Mouse (Mus musculus): ENCODE data around the gene Prune1.

DNA sequence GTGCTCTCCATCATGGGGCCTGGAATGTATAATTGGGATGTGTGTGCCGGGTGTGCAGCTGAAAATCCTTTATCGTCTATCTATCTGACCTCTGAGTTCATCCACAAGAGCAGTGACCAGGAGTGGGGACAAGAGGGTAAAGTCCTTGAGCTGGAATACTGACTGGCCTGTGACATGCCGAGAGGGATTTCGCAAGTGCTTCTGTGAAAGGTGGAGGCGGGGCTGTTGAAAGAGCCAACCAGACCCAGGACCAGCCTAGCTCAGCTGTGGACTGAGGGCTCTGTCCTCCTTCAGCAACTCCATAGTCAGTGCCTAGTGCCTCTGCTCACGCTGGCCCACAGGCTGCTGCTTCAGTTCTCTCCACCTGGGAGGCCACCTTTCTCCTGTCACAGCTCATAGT, 36.7 kb upstream of the Prune1 start:
- no peak for TF ChIP-seq CTCF (IDR thresholded peaks at IDR 0.05; ENCODE audit: low read depth)
- TF ChIP-seq EP300 (IDR thresholded peaks at IDR 0.05; ENCODE audit: low read depth) = no peak
